Mouse (Mus musculus) heart, embryonic 13.5 days (tissue): ENCODE measurements at regions not wholly inside any gene's neighbourhood (a gene's known extent, or its start where the extent isn't known, plus 50 kb on each side); places are given as distances from the start of the nearest gene placed in this dataset.

Source experiments
- ATAC-seq: fragments of 200-750 bp; cut with Nextera tagmentation; 2 replicates; pipeline ENCODE4 v1.8.0; 2017; ENCODE audit warnings: moderate TSS enrichment; ENCODE audit not compliant: insufficient number of reproducible peaks, low FRiP score, low TSS enrichment; ENCODE audit errors: extremely low read depth
- H3K27ac ChIP-seq: fragments of 300-500 bp; sonication (generic); replicated peaks from 2 replicates; pipeline ENCODE4 v1.5.1; 2015; ENCODE audit warnings: moderate library complexity, mild to moderate bottlenecking, inconsistent platforms
- H3K27me3 ChIP-seq: fragments of 300-500 bp; sonication (generic); replicated peaks from 2 replicates; pipeline ENCODE4 v1.6.1; 2015; ENCODE audit warnings: mild to moderate bottlenecking, inconsistent platforms
- H3K36me3 ChIP-seq: fragments of 300-500 bp; sonication (generic); 2 replicates; pipeline ENCODE4 v1.6.1; 2015; ENCODE audit warnings: mild to moderate bottlenecking, inconsistent platforms
- H3K4me1 ChIP-seq: fragments of 300-500 bp; sonication (generic); 2 replicates; pipeline ENCODE4 v1.6.1; 2015; ENCODE audit warnings: inconsistent platforms
- H3K4me2 ChIP-seq: fragments of 300-500 bp; sonication (generic); 2 replicates; pipeline ENCODE4 v1.6.1; 2015; ENCODE audit warnings: inconsistent platforms, mild to moderate bottlenecking, moderate library complexity
- H3K4me3 ChIP-seq: fragments of 300-500 bp; sonication (generic); 2 replicates; pipeline ENCODE4 v1.5.1; 2015; ENCODE audit warnings: moderate library complexity, mild to moderate bottlenecking, inconsistent platforms
- H3K9ac ChIP-seq: fragments of 300-500 bp; sonication (generic); 2 replicates; pipeline ENCODE4 v1.6.1; 2015; ENCODE audit warnings: inconsistent platforms, mild to moderate bottlenecking, moderate library complexity
- H3K9me3 ChIP-seq: fragments of 300-500 bp; sonication (generic); 2 replicates; pipeline ENCODE4 v1.6.1; 2016; ENCODE audit warnings: inconsistent platforms
- WGBS: fragments of 180-500 bp; shearing (Covaris S2); methylation state at CpG from one replicate; pipeline ENCODE4 v1.1.7; 2015; ENCODE audit warnings: mixed read lengths; 5-methylcytosine and 5-hydroxymethylcytosine counted together

- H3K27ac ChIP-seq, result no peak overlapping the region
- peak overlapping the region; percentile 34; the same call in 1 of the 2 replicates for H3K9ac ChIP-seq
- H3K4me2 ChIP-seq, result peak overlapping the region; percentile 69
- 3% methylated on average over 14 of the region's 14 CpGs for WGBS
- H3K9me3 ChIP-seq, result no peaks in the 10 kb centered on the region
- peak overlapping the region; percentile 38 for H3K4me3 ChIP-seq
- no peak for ATAC-seq
- peaks cover 15% of the 10 kb centered on the region for H3K4me1 ChIP-seq
- no peaks in the 10 kb centered on the region for H3K36me3 ChIP-seq
- peaks cover 39% of the 10 kb centered on the region for H3K27me3 ChIP-seq
Measured at GRCm38 (mm10) chr5:106757436-106757835, 60.3 kb upstream of the Zfp644 start.

- peak; percentile 37; the same call in 1 of the 2 replicates for ATAC-seq
- H3K4me2 ChIP-seq, result peak overlapping the region; percentile 69
- H3K9me3 ChIP-seq, result no peaks in the 10 kb centered on the region
- 3% methylated on average over 10 of the region's 10 CpGs for WGBS
- H3K36me3 ChIP-seq, result no peaks in the 10 kb centered on the region
- H3K9ac ChIP-seq, result peak overlapping the region; percentile 34; the same call in 1 of the 2 replicates
- peaks cover 39% of the 10 kb centered on the region for H3K27me3 ChIP-seq
- H3K4me1 ChIP-seq, result peaks cover 15% of the 10 kb centered on the region
- no peak overlapping the region for H3K27ac ChIP-seq
- peak overlapping the region; percentile 38 for H3K4me3 ChIP-seq
Measured at GRCm38 (mm10) chr5:106756937-106757371, 59.9 kb upstream of the Zfp644 start.

DNA sequence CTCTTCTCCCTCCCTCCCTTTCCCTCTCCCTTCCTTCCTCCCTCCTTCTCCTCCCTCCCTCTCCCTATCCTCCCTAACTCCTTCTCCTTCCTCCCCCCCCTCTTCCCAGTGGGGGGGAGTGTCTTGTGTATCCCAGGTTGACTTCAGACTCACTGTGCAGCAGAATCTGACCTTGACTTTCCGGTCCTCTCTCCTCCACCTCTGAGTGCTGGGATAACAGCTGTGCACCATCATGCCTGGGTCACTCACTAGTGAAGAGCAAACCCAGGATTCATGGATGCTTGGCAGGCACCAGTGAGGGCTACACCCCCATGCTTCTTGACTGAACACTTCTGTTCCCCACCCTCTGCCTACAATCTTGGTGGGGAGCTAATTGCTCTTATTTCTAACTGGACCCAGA, 56.2 kb upstream of the Zfp644 start:
- no peaks in the 10 kb centered on the region for H3K36me3 ChIP-seq

DNA sequence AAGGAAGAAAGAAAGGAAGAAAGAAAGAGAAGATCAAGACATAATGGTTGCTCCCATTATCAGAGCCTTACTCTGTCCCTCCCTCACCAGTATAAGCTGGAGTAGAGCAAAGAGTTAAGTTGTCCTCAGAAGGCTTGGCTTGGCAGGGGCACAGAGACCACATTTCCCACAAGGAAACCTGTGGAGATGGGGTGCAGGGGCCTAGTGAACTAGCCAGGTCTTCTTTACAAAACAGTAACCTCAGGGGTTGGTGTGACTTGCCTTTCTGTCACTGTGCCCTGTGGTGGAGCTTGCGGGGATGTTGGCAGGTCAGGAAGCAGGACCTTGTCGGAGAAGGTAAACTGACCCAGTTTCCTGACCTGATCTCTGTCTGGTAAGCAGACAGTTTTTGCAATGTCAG, 53.1 kb upstream of the Zfp644 start:
- H3K9me3 ChIP-seq, result no peaks in the 10 kb centered on the region
- no peak for ATAC-seq
- no peaks in the 10 kb centered on the region for H3K4me1 ChIP-seq
- no peak overlapping the region for H3K4me2 ChIP-seq
- H3K27me3 ChIP-seq, result no peaks in the 10 kb centered on the region
- H3K9ac ChIP-seq, result no peak overlapping the region
- H3K36me3 ChIP-seq, result no peaks in the 10 kb centered on the region
- H3K4me3 ChIP-seq, result no peak overlapping the region
- no peak overlapping the region for H3K27ac ChIP-seq
- WGBS, result 80% methylated on average over 2 of the region's 2 CpGs

More for the DNA sequence above, 56.2 kb upstream of the Zfp644 start:
- Histone ChIP-seq H3K4me3 (no peak overlapping the region), H3K27me3 (peaks cover 27% of the 10 kb centered on the region), H3K9me3 (no peaks in the 10 kb centered on the region), H3K9ac (no peak overlapping the region), H3K4me1 (peaks cover 15% of the 10 kb centered on the region), H3K27ac (no peak overlapping the region), H3K4me2 (no peak overlapping the region)
- WGBS, result 82% methylated on average over 1 of the region's 1 CpGs
- no peak for ATAC-seq

DNA sequence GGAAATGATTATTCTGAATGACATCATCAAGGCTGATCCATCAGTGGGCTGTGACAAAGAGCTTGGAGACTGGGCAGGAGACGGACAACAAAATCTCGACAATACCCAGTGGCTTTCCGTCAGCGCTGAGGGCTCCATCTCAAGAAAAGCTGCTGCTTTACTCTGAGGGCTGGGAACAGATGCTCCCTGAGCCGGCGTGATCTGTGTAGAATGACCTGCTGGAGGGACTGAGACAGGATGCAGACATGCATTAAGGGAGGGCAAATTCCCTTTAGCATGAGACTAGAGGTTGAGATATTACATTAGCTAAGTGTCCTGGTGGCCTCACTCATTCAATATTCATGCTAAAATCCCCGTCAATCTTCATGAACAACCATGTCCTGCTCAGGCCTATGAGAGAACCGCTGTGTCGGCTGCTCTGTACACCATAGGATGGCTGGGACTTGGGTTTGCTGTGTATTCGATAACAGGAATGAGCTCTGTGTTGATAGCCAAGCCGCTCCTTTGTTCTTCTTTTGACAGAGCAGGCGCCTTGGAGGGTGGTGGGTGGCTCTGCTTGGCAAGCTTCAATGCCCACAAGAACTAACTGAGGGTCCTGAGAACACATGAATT, 51.5 kb upstream of the Zfp644 start:
- WGBS, result 66% methylated on average over 12 of the region's 12 CpGs
- no peaks in the 10 kb centered on the region for H3K27me3 ChIP-seq
- H3K27ac ChIP-seq, result no peak overlapping the region
- H3K4me2 ChIP-seq, result no peak overlapping the region
- H3K9ac ChIP-seq, result no peak overlapping the region
- ATAC-seq, result no peak
- no peak overlapping the region for H3K4me3 ChIP-seq
- H3K4me1 ChIP-seq, result no peaks in the 10 kb centered on the region
- H3K9me3 ChIP-seq, result no peaks in the 10 kb centered on the region
- H3K36me3 ChIP-seq, result no peaks in the 10 kb centered on the region
